Mouse (Mus musculus): ENCODE data around the gene Sbsn.

DNA sequence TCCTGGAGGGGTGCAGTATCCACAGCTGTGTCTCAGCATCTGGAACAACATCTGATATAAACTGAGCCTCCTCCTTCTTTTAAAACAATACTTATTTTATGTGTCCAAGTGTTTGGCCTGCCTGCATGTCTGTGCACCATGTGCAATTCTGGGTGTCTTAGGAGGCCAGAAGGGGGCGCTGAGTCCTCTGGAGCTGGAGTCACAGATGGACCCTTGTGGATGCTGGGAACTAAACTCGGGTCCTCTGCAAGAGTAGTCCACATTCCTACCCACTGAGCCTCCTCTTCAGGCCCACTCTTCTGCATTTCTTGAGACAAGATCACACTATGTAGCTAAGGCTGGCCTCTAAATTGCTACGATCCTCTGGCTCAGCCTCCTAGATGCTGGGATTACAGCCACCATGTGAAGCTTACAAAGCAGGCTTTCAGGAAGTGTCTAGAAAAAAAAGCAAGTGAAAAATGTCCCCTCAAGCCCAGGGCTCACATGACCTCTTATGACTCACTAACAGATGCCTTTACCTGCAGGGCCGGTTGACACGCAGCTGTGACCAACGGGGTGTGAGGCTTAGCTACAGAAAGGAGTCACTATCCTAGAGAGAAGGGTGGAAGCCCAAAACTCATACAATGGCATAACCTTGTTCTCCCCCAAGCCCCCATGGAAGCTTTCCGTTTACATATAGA, 3.6 kb upstream of the Sbsn start:
- peak; percentile 72 for TF ChIP-seq CTCF (IDR thresholded peaks at IDR 0.05; ENCODE audit: low read depth, low read length)
- no peak for TF ChIP-seq POLR2A (IDR thresholded peaks at IDR 0.05; ENCODE audit: insufficient read depth, low read length)
